Mouse (Mus musculus): ENCODE measurements around the gene Obscn. TPM values are rescaled to one million over a fixed set of nuclear protein-coding genes. Genes with fewer than 3 reads are reported as not detected.

The Obscn gene
- polyA plus RNA-seq, 1 experiment from 2014 or later = 0.19 TPM

GRCm38 (mm10) chr11:59051031-59051430, 85.2 kb downstream of the Obscn start:
- no peak overlapping the region for H3K4me2 ChIP-seq (replicated peaks; ENCODE audit: low read depth, low read length)
- no peak overlapping the region for H3K9ac ChIP-seq (ENCODE audit: low read depth, low read length)
- ATAC-seq (ENCODE audit: low FRiP score) (no peak), DNase-seq (ENCODE audit: low spot score) (no peak)
- H3K9me3 ChIP-seq (ENCODE audit: control insufficient read depth, low read length) = no peaks in the 10 kb centered on the region
- no peak overlapping the region for H3K27ac ChIP-seq (ENCODE audit: low read depth, low read length)
- H3K36me3 ChIP-seq (ENCODE audit: control insufficient read depth, insufficient read depth, low read length) = no peaks in the 10 kb centered on the region
- H3K4me1 ChIP-seq (replicated peaks; ENCODE audit: control insufficient read depth, insufficient read depth, low read length) = no peaks in the 10 kb centered on the region
- H3K27me3 ChIP-seq (ENCODE audit: control insufficient read depth, insufficient read depth, low read length) = no peaks in the 10 kb centered on the region
- WGBS = 88% methylated on average over 9 of the region's 9 CpGs
- H3K4me3 ChIP-seq (ENCODE audit: low read depth, low read length) = no peak overlapping the region

DNA sequence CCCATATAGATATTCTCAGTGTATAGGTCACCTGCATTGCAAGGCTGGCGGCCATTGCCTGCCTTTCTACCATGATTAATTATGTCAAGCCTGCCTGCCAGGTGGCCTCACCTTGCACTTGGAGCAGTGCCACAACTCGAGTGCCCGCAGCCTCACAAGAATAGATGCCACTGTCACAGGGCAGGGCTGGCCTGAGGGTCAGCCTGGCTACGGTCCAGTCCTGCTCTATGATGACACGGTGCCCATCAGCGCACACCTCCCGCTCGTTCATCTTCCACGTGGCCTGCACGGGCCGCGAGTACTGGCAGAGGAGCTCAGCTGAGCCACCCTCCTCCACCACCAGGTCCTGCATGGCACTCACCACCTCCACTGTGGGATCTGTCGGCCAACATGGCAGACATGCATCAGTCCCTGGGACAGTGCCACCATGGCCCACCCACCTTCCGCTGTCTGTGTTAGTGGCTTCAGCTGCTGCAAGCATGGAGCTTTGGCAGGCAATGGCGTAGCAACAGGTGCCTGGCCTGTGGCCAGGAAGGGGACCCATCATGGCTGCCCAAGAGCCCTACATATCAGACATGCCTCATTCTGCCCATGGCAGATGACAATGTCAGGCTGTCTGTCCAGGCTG, 91.4 kb downstream of the Obscn start:
- DNase-seq (ENCODE audit: low spot score) = no peak
- no peaks in the 10 kb centered on the region for H3K4me1 ChIP-seq (replicated peaks; ENCODE audit: control insufficient read depth, insufficient read depth, low read length)
- H3K9me3 ChIP-seq (ENCODE audit: control insufficient read depth, low read length) = no peaks in the 10 kb centered on the region
- H3K9ac ChIP-seq (ENCODE audit: low read depth, low read length) = no peak overlapping the region
- no peaks in the 10 kb centered on the region for H3K27me3 ChIP-seq (ENCODE audit: control insufficient read depth, insufficient read depth, low read length)
- WGBS = 93% methylated on average over 15 of the region's 15 CpGs
- H3K36me3 ChIP-seq (ENCODE audit: control insufficient read depth, insufficient read depth, low read length) = no peaks in the 10 kb centered on the region
- no peak for ATAC-seq (ENCODE audit: low FRiP score)
- no peak overlapping the region for H3K27ac ChIP-seq (ENCODE audit: low read depth, low read length)
- no peak overlapping the region for H3K4me2 ChIP-seq (replicated peaks; ENCODE audit: low read depth, low read length)
- H3K4me3 ChIP-seq (ENCODE audit: low read depth, low read length) = no peak overlapping the region

DNA sequence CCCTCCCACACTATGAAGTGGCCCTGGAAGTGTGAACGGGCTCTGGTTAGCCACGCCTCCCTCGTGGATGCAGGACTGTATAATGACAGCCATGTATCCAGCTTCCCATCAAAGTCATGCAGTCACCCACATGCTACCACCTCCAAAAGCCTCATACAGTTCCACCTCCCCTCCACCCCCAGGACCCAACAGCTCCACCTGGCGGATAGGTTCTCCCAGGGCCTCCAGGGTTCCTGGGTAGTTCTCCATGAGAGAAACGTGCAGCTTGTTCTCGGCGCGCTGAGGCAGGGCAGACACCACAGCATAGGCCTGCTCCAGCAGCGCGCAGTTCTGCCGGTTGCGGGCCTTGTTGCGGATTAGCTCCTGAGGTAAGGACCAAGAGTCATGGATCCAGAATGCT, 107.2 kb downstream of the Obscn start:
- no peak overlapping the region for H3K9ac ChIP-seq (ENCODE audit: low read depth, low read length)
- 88% methylated on average over 13 of the region's 13 CpGs for WGBS
- H3K27ac ChIP-seq (ENCODE audit: low read depth, low read length) = no peak overlapping the region
- ATAC-seq (ENCODE audit: low FRiP score) (no peak), DNase-seq (ENCODE audit: low spot score) (no peak)
- H3K4me3 ChIP-seq (ENCODE audit: low read depth, low read length) = no peak overlapping the region
- no peaks in the 10 kb centered on the region for H3K27me3 ChIP-seq (ENCODE audit: control insufficient read depth, insufficient read depth, low read length)
- H3K4me2 ChIP-seq (replicated peaks; ENCODE audit: low read depth, low read length) = no peak overlapping the region
- no peaks in the 10 kb centered on the region for H3K9me3 ChIP-seq (ENCODE audit: control insufficient read depth, low read length)
- H3K36me3 ChIP-seq (ENCODE audit: control insufficient read depth, insufficient read depth, low read length) = no peaks in the 10 kb centered on the region
- no peaks in the 10 kb centered on the region for H3K4me1 ChIP-seq (replicated peaks; ENCODE audit: control insufficient read depth, insufficient read depth, low read length)

DNA sequence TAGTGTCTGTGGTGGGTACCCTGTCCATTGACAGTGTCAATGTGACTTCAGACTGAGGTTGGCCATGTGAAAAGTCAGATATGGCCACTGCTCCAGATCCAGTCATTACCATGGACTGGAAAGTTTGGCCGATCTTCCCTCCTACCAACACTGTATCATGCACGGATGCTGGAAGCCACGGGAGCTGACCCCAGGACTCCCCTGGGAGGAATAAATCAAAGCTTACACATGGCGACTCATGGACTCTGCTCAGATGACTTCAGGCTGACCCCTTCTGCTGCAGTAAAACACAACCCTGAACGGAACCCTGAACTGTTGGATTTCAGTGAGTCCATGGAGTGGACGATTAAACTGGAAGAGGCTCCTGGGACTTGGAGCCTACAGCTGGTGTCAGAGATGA, 109.8 kb downstream of the Obscn start:
- 68% methylated on average over 6 of the region's 6 CpGs for WGBS
- no peak overlapping the region for H3K4me3 ChIP-seq (ENCODE audit: low read depth, low read length)
- ATAC-seq (ENCODE audit: low FRiP score) = no peak

GRCm38 (mm10) chr11:59015052-59015451, 121.2 kb downstream of the Obscn start:
- Histone ChIP-seq H3K4me3 (ENCODE audit: low read depth, low read length) (no peak overlapping the region), H3K9me3 (ENCODE audit: control insufficient read depth, low read length) (no peaks in the 10 kb centered on the region), H3K36me3 (ENCODE audit: control insufficient read depth, insufficient read depth, low read length) (no peaks in the 10 kb centered on the region), H3K4me2 (replicated peaks; ENCODE audit: low read depth, low read length) (no peak overlapping the region), H3K27me3 (ENCODE audit: control insufficient read depth, insufficient read depth, low read length) (no peaks in the 10 kb centered on the region), H3K27ac (ENCODE audit: low read depth, low read length) (no peak overlapping the region), H3K4me1 (replicated peaks; ENCODE audit: control insufficient read depth, insufficient read depth, low read length) (no peaks in the 10 kb centered on the region), H3K9ac (ENCODE audit: low read depth, low read length) (no peak overlapping the region)
- ATAC-seq (ENCODE audit: low FRiP score) = no peak
- WGBS = 40% methylated on average over 9 of the region's 9 CpGs
- DNase-seq (ENCODE audit: low spot score) = peak; percentile 46

More for the DNA sequence above, 109.8 kb downstream of the Obscn start:
- Histone ChIP-seq H3K27ac (ENCODE audit: low read depth, low read length) (no peak overlapping the region), H3K4me1 (replicated peaks; ENCODE audit: control insufficient read depth, insufficient read depth, low read length) (no peaks in the 10 kb centered on the region), H3K27me3 (ENCODE audit: control insufficient read depth, insufficient read depth, low read length) (no peaks in the 10 kb centered on the region), H3K4me2 (replicated peaks; ENCODE audit: low read depth, low read length) (no peak overlapping the region), H3K36me3 (ENCODE audit: control insufficient read depth, insufficient read depth, low read length) (no peaks in the 10 kb centered on the region), H3K9me3 (ENCODE audit: control insufficient read depth, low read length) (no peaks in the 10 kb centered on the region), H3K9ac (ENCODE audit: low read depth, low read length) (no peak overlapping the region)
- DNase-seq (ENCODE audit: low spot score) = no peak

GRCm38 (mm10) chr11:59002327-59003079, 133.7 kb downstream of the Obscn start:
- WGBS = 79% methylated on average over 7 of the region's 7 CpGs
- Histone ChIP-seq H3K9me3 (ENCODE audit: control insufficient read depth, low read length) (no peaks in the 10 kb centered on the region), H3K36me3 (ENCODE audit: control insufficient read depth, insufficient read depth, low read length) (no peaks in the 10 kb centered on the region), H3K4me3 (ENCODE audit: low read depth, low read length) (no peak overlapping the region), H3K27me3 (ENCODE audit: control insufficient read depth, insufficient read depth, low read length) (no peaks in the 10 kb centered on the region), H3K27ac (ENCODE audit: low read depth, low read length) (no peak overlapping the region), H3K4me1 (replicated peaks; ENCODE audit: control insufficient read depth, insufficient read depth, low read length) (no peaks in the 10 kb centered on the region), H3K9ac (ENCODE audit: low read depth, low read length) (no peak overlapping the region), H3K4me2 (replicated peaks; ENCODE audit: low read depth, low read length) (no peak overlapping the region)
- DNase-seq (ENCODE audit: low spot score) (no peak), ATAC-seq (ENCODE audit: low FRiP score) (no peak)

DNA sequence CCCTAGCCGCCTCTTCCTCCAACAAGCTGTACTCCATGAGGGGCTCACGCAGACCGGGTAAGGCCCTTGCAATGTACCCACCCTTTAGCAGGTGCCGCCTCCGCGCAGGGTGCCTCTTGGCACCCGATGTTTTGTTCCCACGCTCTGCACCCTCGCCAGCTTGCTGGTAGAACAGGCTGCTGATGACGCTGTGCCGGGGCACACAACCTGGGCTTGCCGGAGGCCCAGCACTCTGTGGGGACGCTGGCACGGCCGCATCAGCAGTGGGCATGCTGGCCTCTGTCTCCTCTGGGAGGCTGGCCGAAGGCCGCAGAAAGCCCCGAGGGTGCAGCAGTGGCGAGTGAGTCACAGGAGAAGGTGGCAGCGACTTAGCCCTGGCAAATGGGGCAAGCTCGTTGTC, 135.6 kb downstream of the Obscn start:
- H3K4me2 ChIP-seq (replicated peaks; ENCODE audit: low read depth, low read length) = no peak overlapping the region
- no peak overlapping the region for H3K4me3 ChIP-seq (ENCODE audit: low read depth, low read length)
- ATAC-seq (ENCODE audit: low FRiP score) (no peak), DNase-seq (ENCODE audit: low spot score) (no peak)
- no peaks in the 10 kb centered on the region for H3K27me3 ChIP-seq (ENCODE audit: control insufficient read depth, insufficient read depth, low read length)
- no peak overlapping the region for H3K9ac ChIP-seq (ENCODE audit: low read depth, low read length)
- WGBS = 92% methylated on average over 21 of the region's 21 CpGs
- H3K9me3 ChIP-seq (ENCODE audit: control insufficient read depth, low read length) = no peaks in the 10 kb centered on the region
- no peaks in the 10 kb centered on the region for H3K36me3 ChIP-seq (ENCODE audit: control insufficient read depth, insufficient read depth, low read length)
- H3K27ac ChIP-seq (ENCODE audit: low read depth, low read length) = no peak overlapping the region
- H3K4me1 ChIP-seq (replicated peaks; ENCODE audit: control insufficient read depth, insufficient read depth, low read length) = no peaks in the 10 kb centered on the region

DNA sequence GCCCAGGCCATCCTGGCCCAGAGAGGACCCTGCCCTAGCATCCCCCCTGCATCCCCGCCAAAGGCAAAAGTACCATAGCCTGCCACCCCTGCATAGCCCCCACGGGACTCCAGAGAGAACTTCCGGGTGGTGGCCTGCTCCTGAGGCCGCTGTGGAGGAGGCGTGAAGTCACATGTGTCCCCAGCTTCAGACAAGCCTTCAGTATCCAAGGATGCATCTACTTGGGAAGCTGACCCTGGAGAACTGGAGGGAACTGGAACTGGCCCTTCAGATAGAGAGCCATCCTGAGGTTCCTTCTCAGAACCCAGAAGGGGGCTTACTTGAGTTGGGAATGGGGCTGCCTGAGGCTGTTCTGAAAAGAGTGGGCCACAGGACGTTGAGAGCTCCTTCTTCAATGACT, 136.4 kb downstream of the Obscn start:
- Histone ChIP-seq H3K4me2 (replicated peaks; ENCODE audit: low read depth, low read length) (no peak overlapping the region), H3K4me1 (replicated peaks; ENCODE audit: control insufficient read depth, insufficient read depth, low read length) (no peaks in the 10 kb centered on the region), H3K9ac (ENCODE audit: low read depth, low read length) (no peak overlapping the region), H3K27me3 (ENCODE audit: control insufficient read depth, insufficient read depth, low read length) (0 out of 2 replicates have a peak, but pooled peaks cover 2% of the 10 kb centered on the region), H3K27ac (ENCODE audit: low read depth, low read length) (no peak overlapping the region), H3K9me3 (ENCODE audit: control insufficient read depth, low read length) (no peaks in the 10 kb centered on the region), H3K36me3 (ENCODE audit: control insufficient read depth, insufficient read depth, low read length) (no peaks in the 10 kb centered on the region), H3K4me3 (ENCODE audit: low read depth, low read length) (no peak overlapping the region)
- no peak for ATAC-seq (ENCODE audit: low FRiP score)
- 82% methylated on average over 6 of the region's 6 CpGs for WGBS
- DNase-seq (ENCODE audit: low spot score) = no peak

GRCm38 (mm10) chr11:58999158-58999557, 137.0 kb downstream of the Obscn start:
- 69% methylated on average over 11 of the region's 11 CpGs for WGBS
- no peak for ATAC-seq (ENCODE audit: low FRiP score)
- Histone ChIP-seq H3K9me3 (ENCODE audit: control insufficient read depth, low read length) (no peaks in the 10 kb centered on the region), H3K4me2 (replicated peaks; ENCODE audit: low read depth, low read length) (no peak overlapping the region), H3K4me1 (replicated peaks; ENCODE audit: control insufficient read depth, insufficient read depth, low read length) (no peaks in the 10 kb centered on the region), H3K9ac (ENCODE audit: low read depth, low read length) (no peak overlapping the region), H3K36me3 (ENCODE audit: control insufficient read depth, insufficient read depth, low read length) (no peaks in the 10 kb centered on the region), H3K27me3 (ENCODE audit: control insufficient read depth, insufficient read depth, low read length) (0 out of 2 replicates have a peak, but pooled peaks cover 6% of the 10 kb centered on the region), H3K27ac (ENCODE audit: low read depth, low read length) (no peak overlapping the region), H3K4me3 (ENCODE audit: low read depth, low read length) (no peak overlapping the region)
- DNase-seq (ENCODE audit: low spot score) = no peak

Measured in hindbrain, embryonic 11.5 days (tissue).